Mouse (Mus musculus) Patski (cell line): Measurements from ENCODE around the gene Nmrk2. TPM values are rescaled to one million over a fixed set of nuclear protein-coding genes. Genes with fewer than 3 reads are reported as not detected.

ENCODE experiments used
- ATAC-seq: fragments of 100-300 bp; one replicate; pipeline ENCODE4 v1.8.0; 2021
- CTCF ChIA-PET: fragments of 350-600 bp; sonication (Branson Sonifier 250); formaldehyde crosslinking; loops from one replicate; lab custom pipeline; 2022; ENCODE audit warnings: inconsistent platforms; lab: Charles Lee
- POLR2A ChIA-PET: fragments of 350-600 bp; sonication (Branson Sonifier 250); formaldehyde crosslinking; loops from one replicate; lab custom pipeline; 2022; ENCODE audit warnings: antibody characterized with exemption, inconsistent platforms; lab: Charles Lee
- DNase-seq: peaks from one replicate; pipeline ENCODE4 v3.0.0-alpha.2; 2011; ENCODE audit warnings: low read depth, low spot score
- H3K27me3 ChIP-seq: fragments of 371-371 bp; one replicate; pipeline ENCODE4 v1.5.1; 2021
- CTCF ChIP-seq: fragments of 100-300 bp; IDR thresholded peaks from one replicate; pipeline ENCODE4 v1.5.1; 2021
- in situ Hi-C: fragments of 300-500 bp; cut with MboI; formaldehyde crosslinking; loops from 3 replicates; pipeline ENCODE4 v1.11.1; 2018; ENCODE audit warnings: low pct_unique_long_range_greater_than_20kb, mixed read lengths
- polyA plus RNA-seq: library from polyadenylated mRNA; unstranded; gene quantifications from one replicate; pipeline ENCODE4 v1.2.3, GENCODE M21; 2021

The Nmrk2 gene
- polyA plus RNA-seq, 1 experiment from 2014 or later = 0.14 TPM

DNA sequence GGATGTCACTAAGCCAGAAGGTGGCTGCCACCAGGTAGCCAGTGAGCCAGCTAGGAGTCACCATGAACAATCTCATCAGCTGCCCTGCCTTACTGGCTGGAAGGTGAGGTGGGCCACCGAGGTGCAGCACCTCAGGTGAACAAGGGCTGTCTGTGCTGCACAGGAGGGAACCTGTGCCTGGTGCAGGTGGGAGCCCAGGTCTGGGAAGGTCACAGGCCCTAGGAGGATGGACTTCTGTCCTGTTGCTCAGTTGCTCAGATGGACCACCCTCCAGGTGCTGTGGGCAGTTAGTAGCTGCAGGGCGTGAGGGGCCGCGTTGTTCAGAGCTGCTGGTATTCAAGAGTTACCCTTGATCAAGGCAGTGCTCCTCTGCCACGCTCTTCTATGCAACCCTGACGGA is 15.0 kb upstream of the Nmrk2 start:
- in situ Hi-C loops = no loop called here
- POLR2A ChIA-PET = interaction anchor here (0.5 to 2.2 kb wide), 4 partner anchors 8 to 46 kb away, joined by 3 to 4 read pairs (median 4); partner anchors contain the start of gene Zfr2
- ATAC-seq (no peak), DNase-seq (no peak)
- H3K27me3 ChIP-seq = no peaks in the 10 kb centered on the region
- no peak for TF ChIP-seq CTCF
- CTCF ChIA-PET = interaction anchor here (0.9 to 4.8 kb wide), 7 partner anchors 9 to 27 kb away, joined by 3 to 23 read pairs (median 17); no protein-coding TSS in a partner anchor

- ChIA-PET POLR2A (interaction anchor here (0.5 kb wide), 1 partner anchor 45 kb away, joined by 3 read pairs; no protein-coding TSS in a partner anchor), CTCF (interaction anchor here (0.8 to 4.8 kb wide), 7 partner anchors 11 to 27 kb away, joined by 3 to 23 read pairs (median 17); no protein-coding TSS in a partner anchor)
- ATAC-seq = no peak
- no peaks in the 10 kb centered on the region for H3K27me3 ChIP-seq
- in situ Hi-C loops = no loop called here
- TF ChIP-seq CTCF = no peak
- no peak for DNase-seq
Observed at GRCm38 (mm10) chr10:81216260-81216659, 14.4 kb upstream of the Nmrk2 start.

- no peak for TF ChIP-seq CTCF
- no peak for ATAC-seq
- no peak for DNase-seq
- no peaks in the 10 kb centered on the region for H3K27me3 ChIP-seq
- POLR2A ChIA-PET = interaction anchor here (1.2 kb wide), 1 partner anchor 21 kb away, joined by 3 read pairs; the partner anchor contains the start of gene Atcay
- in situ Hi-C loops = no loop called here
- CTCF ChIA-PET = interaction anchor here (0.9 to 1.6 kb wide), 4 partner anchors 8 to 34 kb away, joined by 3 to 5 read pairs (median 4); no protein-coding TSS in a partner anchor
Observed at GRCm38 (mm10) chr10:81210154-81210553, 8.3 kb upstream of the Nmrk2 start.

- no peaks in the 10 kb centered on the region for H3K27me3 ChIP-seq
- ChIA-PET POLR2A (no interaction called here), CTCF (interaction anchor here (0.9 kb wide), 1 partner anchor 13 kb away, joined by 3 read pairs; no protein-coding TSS in a partner anchor)
- ATAC-seq (no peak), DNase-seq (no peak)
- TF ChIP-seq CTCF = no peak
- in situ Hi-C loops = no loop called here
Observed at GRCm38 (mm10) chr10:81204137-81204536, 2.3 kb upstream of the Nmrk2 start.

DNA sequence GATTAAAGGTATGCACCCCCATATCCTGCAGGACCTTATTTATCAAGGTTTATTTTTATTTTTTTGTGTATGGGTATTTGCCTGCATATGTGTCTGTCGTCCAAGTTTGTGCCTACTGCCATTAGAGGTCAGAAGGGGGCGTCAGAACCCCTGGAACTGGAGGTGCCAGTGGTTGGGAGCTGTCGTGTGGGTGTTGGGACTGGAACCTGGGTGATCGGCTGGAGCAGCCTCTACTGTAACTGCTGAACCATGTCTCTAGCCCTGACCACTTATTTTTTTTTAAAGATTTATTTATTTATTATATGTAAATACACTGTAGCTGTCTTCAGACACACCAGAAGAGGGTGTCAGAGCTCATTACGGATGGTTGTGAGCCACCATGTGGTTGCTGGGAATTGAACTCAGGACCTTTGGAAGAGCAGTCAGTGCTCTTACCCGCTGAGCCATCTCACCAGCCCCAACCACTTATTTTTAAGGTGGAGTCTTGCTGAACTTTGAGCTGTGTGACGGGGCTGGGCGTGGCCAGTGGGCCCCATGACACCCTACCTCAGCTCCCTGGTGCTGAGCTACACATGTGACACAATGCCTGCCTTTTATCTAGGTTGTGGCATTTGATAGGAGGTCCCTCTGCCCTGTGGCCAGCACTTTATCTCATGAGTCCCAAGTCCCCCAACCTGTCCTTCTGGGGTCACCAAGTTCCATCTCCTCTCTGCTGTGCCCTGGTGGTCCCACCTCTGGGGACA is 1.3 kb upstream of the Nmrk2 start:
- DNase-seq (no peak), ATAC-seq (no peak)
- in situ Hi-C loops = no loop called here
- TF ChIP-seq CTCF = no peak
- H3K27me3 ChIP-seq = no peaks in the 10 kb centered on the region
- ChIA-PET POLR2A (no interaction called here), CTCF (interaction anchor here (0.9 to 1.3 kb wide), 3 partner anchors 13 to 15 kb away, joined by 3 to 5 read pairs (median 4); no protein-coding TSS in a partner anchor)

DNA sequence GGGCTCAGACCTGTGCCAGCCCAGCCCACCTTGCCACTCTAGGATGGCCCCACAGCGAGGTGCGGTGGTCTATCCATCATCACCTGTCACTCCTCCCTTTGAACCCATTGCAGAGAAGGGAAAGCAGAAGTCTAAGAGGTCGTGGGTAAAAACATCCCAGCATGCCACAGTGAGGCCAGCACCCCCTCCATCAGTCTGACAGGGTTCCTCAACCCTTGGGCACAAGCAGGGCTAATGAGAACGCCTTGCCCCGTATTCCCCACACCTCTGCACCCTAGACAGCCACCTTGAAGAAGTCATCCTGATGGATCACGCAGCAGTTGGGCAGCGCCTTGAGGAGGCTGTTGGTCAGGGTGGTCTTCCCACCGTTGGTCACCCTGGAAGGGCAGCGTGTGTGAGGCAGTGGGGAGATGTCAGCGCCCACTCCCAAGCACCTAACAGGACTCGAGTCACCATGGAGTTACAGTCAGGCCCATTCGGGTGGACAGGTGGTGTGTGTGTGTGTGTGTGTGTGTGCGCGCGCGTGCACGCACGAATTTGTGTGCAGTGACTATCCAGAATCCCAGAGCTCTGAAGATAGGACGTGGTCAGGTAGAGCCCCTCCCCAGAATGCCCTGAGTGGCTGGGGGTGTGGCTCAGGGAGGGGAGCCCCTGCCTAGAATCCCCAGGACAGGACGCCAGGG is 1.1 kb downstream of the Nmrk2 start:
- CTCF ChIA-PET = no interaction called here
- ATAC-seq (no peak), DNase-seq (no peak)
- in situ Hi-C loops = no loop called here
- TF ChIP-seq CTCF = no peak
- H3K27me3 ChIP-seq = no peaks in the 10 kb centered on the region
- POLR2A ChIA-PET = no interaction called here

DNA sequence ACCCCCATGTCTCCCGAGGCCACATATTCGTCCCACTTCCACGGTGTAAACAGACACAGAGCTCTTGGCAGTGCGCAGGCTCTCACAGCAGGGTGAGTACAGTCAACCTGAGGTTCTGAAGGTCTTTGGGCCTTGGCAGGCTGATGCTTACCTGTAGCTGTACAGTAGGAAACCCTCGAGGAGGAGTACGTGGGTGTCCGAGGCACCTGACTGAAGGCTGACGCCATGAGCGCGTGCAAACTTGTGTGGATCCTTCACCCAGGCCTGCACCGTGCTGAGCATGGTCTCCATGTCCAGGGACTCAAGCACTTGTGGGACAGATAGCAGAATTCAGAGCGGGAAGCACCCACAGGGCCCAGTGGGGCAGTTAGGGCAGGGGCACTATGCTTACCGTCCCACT is 1.7 kb downstream of the Nmrk2 start:
- ATAC-seq (no peak), DNase-seq (no peak)
- in situ Hi-C loops = no loop called here

DNA sequence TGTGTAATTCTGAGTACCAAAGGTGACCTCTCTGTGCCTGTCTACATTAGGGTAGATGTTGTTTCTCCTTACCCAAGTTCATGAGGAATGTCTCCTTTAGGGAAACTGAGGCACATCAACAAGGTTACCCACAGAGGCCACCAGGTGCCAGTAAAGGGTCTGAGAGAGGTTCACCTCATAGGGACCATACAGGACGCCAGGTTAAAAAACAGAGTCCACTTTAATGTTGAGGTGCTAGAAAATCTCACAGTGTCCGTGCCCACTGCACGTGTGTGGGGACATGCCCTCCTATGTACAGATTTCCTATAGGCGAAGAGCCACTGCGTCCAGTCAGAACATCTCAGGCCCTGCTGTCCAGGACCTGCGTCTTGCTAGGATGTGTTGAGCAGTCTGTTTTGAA is 2.9 kb downstream of the Nmrk2 start:
- in situ Hi-C loops = no loop called here
- ATAC-seq (no peak), DNase-seq (no peak)
- POLR2A ChIA-PET = no interaction called here
- TF ChIP-seq CTCF = no peak
- CTCF ChIA-PET = interaction anchor here (1.9 to 2.7 kb wide), 2 partner anchors 17 to 25 kb away, joined by 7 to 21 read pairs; no protein-coding TSS in a partner anchor
- no peaks in the 10 kb centered on the region for H3K27me3 ChIP-seq

More for the DNA sequence above, 1.7 kb downstream of the Nmrk2 start:
- CTCF ChIA-PET = no interaction called here
- no peak for TF ChIP-seq CTCF
- POLR2A ChIA-PET = no interaction called here
- no peaks in the 10 kb centered on the region for H3K27me3 ChIP-seq

GRCm38 (mm10) chr10:81198230-81198629 is 3.6 kb downstream of the Nmrk2 start:
- CTCF ChIA-PET = interaction anchor here (1.9 to 2.7 kb wide), 2 partner anchors 18 to 26 kb away, joined by 7 to 21 read pairs; no protein-coding TSS in a partner anchor
- DNase-seq (no peak), ATAC-seq (no peak)
- no peak for TF ChIP-seq CTCF
- POLR2A ChIA-PET = no interaction called here
- in situ Hi-C loops = no loop called here
- no peaks in the 10 kb centered on the region for H3K27me3 ChIP-seq

DNA sequence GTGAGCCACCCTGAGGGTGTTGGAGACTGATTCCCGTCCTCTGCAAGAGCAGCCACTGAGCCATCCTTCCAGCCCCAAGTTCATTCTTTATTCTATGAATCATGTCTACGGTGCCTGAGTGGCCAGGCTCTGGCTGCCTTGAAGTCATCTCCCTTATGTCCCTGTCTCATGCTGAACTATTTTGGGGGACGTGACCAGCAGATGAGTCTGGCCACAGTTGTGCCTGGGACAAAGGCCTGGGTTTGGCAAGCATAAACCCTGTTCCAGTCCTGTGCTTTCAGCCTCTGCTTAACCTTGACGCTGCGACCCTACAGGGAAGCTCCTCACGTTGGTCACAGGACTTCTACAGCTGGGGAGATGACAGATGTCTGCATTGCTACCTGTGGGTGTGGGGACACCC is 4.5 kb downstream of the Nmrk2 start:
- in situ Hi-C loops = no loop called here
- H3K27me3 ChIP-seq = no peaks in the 10 kb centered on the region
- ChIA-PET CTCF (interaction anchor here (1.9 to 2.7 kb wide), 3 partner anchors 13 to 27 kb away, joined by 4 to 21 read pairs (median 7); no protein-coding TSS in a partner anchor), POLR2A (no interaction called here)
- DNase-seq (no peak), ATAC-seq (peak; percentile 31)
- TF ChIP-seq CTCF = no peak
